In the genomic region with DNA sequence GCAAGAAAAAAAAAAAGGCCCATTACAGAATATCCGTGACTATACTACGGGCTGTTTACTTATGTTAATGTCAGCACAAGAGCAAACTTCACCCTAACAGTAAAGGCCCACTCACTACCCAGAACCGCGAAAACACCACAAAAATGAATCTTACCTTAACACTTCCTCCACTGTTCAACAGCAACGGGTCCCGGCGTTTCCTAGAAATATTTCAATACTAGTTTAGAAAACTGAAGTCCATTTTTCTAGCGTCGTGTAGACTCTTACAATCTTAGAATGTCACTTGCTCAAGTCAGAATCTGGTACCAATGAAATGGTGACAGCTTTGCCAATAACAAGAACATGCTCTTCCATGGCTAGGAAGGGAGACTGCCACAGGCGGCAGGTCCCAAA, we compare ENCODE assay signal across 8 mouse cellular contexts.
DNase-seq lines count a peak whose midpoint lies in the region; ATAC-seq and TF ChIP-seq lines count a peak whose summit lies in the region.

No protein-coding gene starts in this region.

- peak overlapping the region; percentile 62 for H3K4me3 ChIP-seq in lung, embryonic 14.5 days (ENCODE audit: low read depth, low read length)
- H3K4me3 ChIP-seq in embryonic facial prominence, embryonic 12.5 days = peak overlapping the region; percentile 77
- peak overlapping the region; percentile 72 for H3K4me3 ChIP-seq in intestine, embryonic 16.5 days (ENCODE audit: low read length)
- H3K4me3 ChIP-seq in neural tube, embryonic 14.5 days (ENCODE audit: low read depth, low read length) = peak overlapping the region; percentile 75

- H3K4me1 ChIP-seq in lung, embryonic 14.5 days (ENCODE audit: insufficient read depth) = peaks cover 4% of the 10 kb centered on the region; the same call in 1 of the 2 replicates
- H3K4me1 ChIP-seq in embryonic facial prominence, embryonic 12.5 days = peaks cover 11% of the 10 kb centered on the region
- peaks cover 13% of the 10 kb centered on the region for H3K4me1 ChIP-seq in intestine, embryonic 16.5 days (ENCODE audit: control insufficient read depth, insufficient read depth, low read length)
- H3K4me1 ChIP-seq in neural tube, embryonic 14.5 days (ENCODE audit: control insufficient read depth, insufficient read depth, low read length) = peaks cover 19% of the 10 kb centered on the region

- DNase-seq in lung, embryonic 14.5 days = no peak
- no peak for DNase-seq in lung, adult 18-20 months
- DNase-seq in cerebellum, postnatal 14 days = no peak
- no peak for DNase-seq in kidney, adult 8-10 months

- ATAC-seq in lung, embryonic 14.5 days (ENCODE audit: insufficient read depth) = no peak
- ATAC-seq in embryonic facial prominence, embryonic 12.5 days (ENCODE audit: insufficient number of reproducible peaks, insufficient read depth, low FRiP score, low TSS enrichment) = no peak
- no peak for ATAC-seq in intestine, embryonic 16.5 days
- ATAC-seq in neural tube, embryonic 14.5 days (ENCODE audit: low read depth) = no peak
- no peak for ATAC-seq in monocyte, adult 5-6 weeks (replicated peaks; ENCODE audit: insufficient number of reproducible peaks, low FRiP score, low TSS enrichment, poor library complexity, severe bottlenecking)

- peak overlapping the region; percentile 80 for H3K27ac ChIP-seq in lung, embryonic 14.5 days (ENCODE audit: low read depth)
- H3K27ac ChIP-seq in embryonic facial prominence, embryonic 12.5 days = peak overlapping the region; percentile 83
- H3K27ac ChIP-seq in intestine, embryonic 16.5 days (ENCODE audit: low read length) = peak overlapping the region; percentile 73
- peak overlapping the region; percentile 99 for H3K27ac ChIP-seq in neural tube, embryonic 14.5 days (ENCODE audit: low read depth, low read length)

- no peaks in the 10 kb centered on the region for H3K9me3 ChIP-seq in lung, embryonic 14.5 days (ENCODE audit: low read depth, low read length)
- no peaks in the 10 kb centered on the region for H3K9me3 ChIP-seq in embryonic facial prominence, embryonic 12.5 days
- H3K9me3 ChIP-seq in intestine, embryonic 16.5 days (ENCODE audit: control insufficient read depth, low read length) = no peaks in the 10 kb centered on the region
- no peaks in the 10 kb centered on the region for H3K9me3 ChIP-seq in neural tube, embryonic 14.5 days (ENCODE audit: control insufficient read depth, low read length)

- H3K4me2 ChIP-seq in lung, embryonic 14.5 days = peak overlapping the region; percentile 94
- peak overlapping the region; percentile 82 for H3K4me2 ChIP-seq in embryonic facial prominence, embryonic 12.5 days (replicated peaks)
- peak overlapping the region; percentile 66 for H3K4me2 ChIP-seq in intestine, embryonic 16.5 days (ENCODE audit: low read depth, low read length)
- peak overlapping the region; percentile 80 for H3K4me2 ChIP-seq in neural tube, embryonic 14.5 days (ENCODE audit: low read depth, low read length)

- no peaks in the 10 kb centered on the region for H3K27me3 ChIP-seq in lung, embryonic 14.5 days (ENCODE audit: insufficient read depth, low read length)
- H3K27me3 ChIP-seq in embryonic facial prominence, embryonic 12.5 days = no peaks in the 10 kb centered on the region
- H3K27me3 ChIP-seq in intestine, embryonic 16.5 days (replicated peaks; ENCODE audit: control insufficient read depth, insufficient read depth, low read length) = no peaks in the 10 kb centered on the region
- no peaks in the 10 kb centered on the region for H3K27me3 ChIP-seq in neural tube, embryonic 14.5 days (ENCODE audit: control insufficient read depth, insufficient read depth, low read length)

- TF ChIP-seq CTCF in lung, embryonic 14.5 days (IDR thresholded peaks at IDR 0.05; ENCODE audit: low read depth) = no peak

- WGBS in lung, embryonic 14.5 days = under 1% methylated on average over 10 of the region's 10 CpGs
- WGBS in embryonic facial prominence, embryonic 12.5 days = under 1% methylated on average over 10 of the region's 10 CpGs
- under 1% methylated on average over 10 of the region's 10 CpGs for WGBS in intestine, embryonic 16.5 days
- WGBS in neural tube, embryonic 14.5 days = under 1% methylated on average over 10 of the region's 10 CpGs

- H3K9ac ChIP-seq in lung, embryonic 14.5 days = peak overlapping the region; percentile 87
- peak overlapping the region; percentile 88 for H3K9ac ChIP-seq in embryonic facial prominence, embryonic 12.5 days
- peak overlapping the region; percentile 83 for H3K9ac ChIP-seq in intestine, embryonic 16.5 days (ENCODE audit: low read depth, low read length)
- peak overlapping the region; percentile 78 for H3K9ac ChIP-seq in neural tube, embryonic 14.5 days (replicated peaks; ENCODE audit: low read depth, low read length)

- peaks cover 11% of the 10 kb centered on the region for H3K36me3 ChIP-seq in lung, embryonic 14.5 days (ENCODE audit: insufficient read depth)
- peaks cover 7% of the 10 kb centered on the region; the same call in 1 of the 2 replicates for H3K36me3 ChIP-seq in embryonic facial prominence, embryonic 12.5 days
- H3K36me3 ChIP-seq in intestine, embryonic 16.5 days (ENCODE audit: control insufficient read depth, insufficient read depth, low read length) = peaks cover 5% of the 10 kb centered on the region; the same call in 1 of the 2 replicates
- no peaks in the 10 kb centered on the region; the same call in 1 of the 2 replicates for H3K36me3 ChIP-seq in neural tube, embryonic 14.5 days (ENCODE audit: control insufficient read depth, insufficient read depth, low read length)
